Mouse (Mus musculus) heart, adult 2 months (tissue): ENCODE measurements around the gene Arntl2.

Source experiments
- CTCF ChIP-seq: fragments of 200-600 bp; IDR thresholded peaks from 2 replicates; pipeline ENCODE4 v1.8.1; 2022; ENCODE audit warnings: antibody characterized with exemption, mild to moderate bottlenecking, moderate library complexity
- POLR2A ChIP-seq: fragments of 200-500 bp; IDR thresholded peaks from 2 replicates; pipeline ENCODE4 v1.6.1; 2011; ENCODE audit warnings: mild to moderate bottlenecking, low read depth, low read length, control low read depth; ENCODE audit not compliant: insufficient read depth

DNA sequence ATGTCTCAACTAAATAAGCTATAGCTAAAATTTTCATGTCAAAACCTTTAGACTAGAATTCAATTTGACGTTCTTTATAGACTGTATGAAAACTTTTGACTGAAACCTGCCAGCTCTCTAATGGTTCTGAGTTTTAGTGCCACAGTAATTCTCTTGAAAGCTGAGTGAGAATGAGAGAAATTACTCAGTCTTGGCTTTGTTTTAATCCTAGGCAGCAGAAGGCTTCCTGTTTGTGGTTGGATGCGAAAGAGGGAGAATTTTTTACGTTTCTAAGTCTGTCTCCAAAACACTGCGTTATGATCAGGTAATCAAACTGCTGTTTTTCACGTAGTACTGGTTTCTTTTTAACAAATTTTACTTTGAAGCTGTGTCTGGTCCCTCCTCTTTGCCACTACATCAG lies 17.2 kb downstream of the Arntl2 start:
- no peak for TF ChIP-seq CTCF
- no peak for TF ChIP-seq POLR2A
